Mouse (Mus musculus): ENCODE results near the gene Nol3. TPM values are rescaled to one million over a fixed set of nuclear protein-coding genes. Genes with fewer than 3 reads are reported as not detected.

The Nol3 gene
- polyA plus RNA-seq, 1 experiment, result 0.09 TPM

GRCm38 (mm10) chr8:105326968-105327367, 51.0 kb downstream of the Nol3 start:
- H3K4me1 ChIP-seq (ENCODE audit: control insufficient read depth, insufficient read depth, low read length), result peaks cover 6% of the 10 kb centered on the region
- H3K36me3 ChIP-seq (ENCODE audit: control insufficient read depth, insufficient read depth, low read length), result no peaks in the 10 kb centered on the region; the same call in 1 of the 2 replicates
- H3K27me3 ChIP-seq (ENCODE audit: control insufficient read depth, insufficient read depth, low read length), result no peaks in the 10 kb centered on the region

GRCm38 (mm10) chr8:105330325-105330724, 54.4 kb downstream of the Nol3 start:
- no peaks in the 10 kb centered on the region for H3K27me3 ChIP-seq (ENCODE audit: control insufficient read depth, insufficient read depth, low read length)
- TF ChIP-seq CTCF (IDR thresholded peaks at IDR 0.05; ENCODE audit: control insufficient read depth, insufficient read depth, insufficient replicate concordance, low read depth, low read length) (no peak), POLR2A (IDR thresholded peaks at IDR 0.05; ENCODE audit: control insufficient read depth, low read depth, low read length) (no peak)
- H3K36me3 ChIP-seq (ENCODE audit: control insufficient read depth, insufficient read depth, low read length), result no peaks in the 10 kb centered on the region; the same call in 1 of the 2 replicates
- no peak overlapping the region for H3K27ac ChIP-seq (ENCODE audit: control insufficient read depth, insufficient read depth, low read depth, low read length)
- H3K4me1 ChIP-seq (ENCODE audit: control insufficient read depth, insufficient read depth, low read length), result peaks cover 6% of the 10 kb centered on the region
- no peak overlapping the region for H3K4me3 ChIP-seq (ENCODE audit: control insufficient read depth, low read depth, low read length)

More at GRCm38 (mm10) chr8:105326968-105327367, 51.0 kb downstream of the Nol3 start:
- TF ChIP-seq POLR2A (IDR thresholded peaks at IDR 0.05; ENCODE audit: control insufficient read depth, low read depth, low read length), result no peak
- TF ChIP-seq CTCF (IDR thresholded peaks at IDR 0.05; ENCODE audit: control insufficient read depth, insufficient read depth, insufficient replicate concordance, low read depth, low read length), result no peak
- H3K4me3 ChIP-seq (ENCODE audit: control insufficient read depth, low read depth, low read length), result peak overlapping the region; percentile 89
- H3K27ac ChIP-seq (ENCODE audit: control insufficient read depth, insufficient read depth, low read depth, low read length), result peak overlapping the region; percentile 55; the same call in 1 of the 2 replicates

GRCm38 (mm10) chr8:105331469-105331868, 55.5 kb downstream of the Nol3 start:
- Histone ChIP-seq H3K4me3 (ENCODE audit: control insufficient read depth, low read depth, low read length) (no peak overlapping the region), H3K27me3 (ENCODE audit: control insufficient read depth, insufficient read depth, low read length) (no peaks in the 10 kb centered on the region), H3K36me3 (ENCODE audit: control insufficient read depth, insufficient read depth, low read length) (no peaks in the 10 kb centered on the region; the same call in 1 of the 2 replicates), H3K27ac (ENCODE audit: control insufficient read depth, insufficient read depth, low read depth, low read length) (no peak overlapping the region), H3K4me1 (ENCODE audit: control insufficient read depth, insufficient read depth, low read length) (peaks cover 7% of the 10 kb centered on the region)
- TF ChIP-seq POLR2A (IDR thresholded peaks at IDR 0.05; ENCODE audit: control insufficient read depth, low read depth, low read length) (no peak), CTCF (IDR thresholded peaks at IDR 0.05; ENCODE audit: control insufficient read depth, insufficient read depth, insufficient replicate concordance, low read depth, low read length) (no peak)

Other genes starting within 250 kb of the Nol3 start
- 0.58 and 0.93 TPM in 2 replicates for gene Ces3a, start 227.5 kb upstream of the Nol3 start, polyA plus RNA-seq (2012; rRNA removed)
- gene Ces3b, start 192.4 kb upstream of the Nol3 start, polyA plus RNA-seq (2012; rRNA removed), result 0.14 and 0.17 TPM in 2 replicates
- 0.19 TPM in 2 replicates for gene Ces4a, start 144.3 kb upstream of the Nol3 start, polyA plus RNA-seq (2012; rRNA removed)
- 7.0 and 7.7 TPM in 2 replicates for gene Cbfb, start 105.5 kb upstream of the Nol3 start, polyA plus RNA-seq (2012; rRNA removed)
- 6.4 and 7.8 TPM in 2 replicates for gene D230025D16Rik, start 51.0 kb upstream of the Nol3 start, polyA plus RNA-seq (2012; rRNA removed)
- gene B3gnt9, start 21.0 kb upstream of the Nol3 start, polyA plus RNA-seq (2012; rRNA removed), result 6.8 and 7.0 TPM in 2 replicates
- 2.4 TPM in 2 replicates for gene Tradd, start 11.5 kb upstream of the Nol3 start, polyA plus RNA-seq (2012; rRNA removed)
- gene Fbxl8, start 11.5 kb upstream of the Nol3 start, polyA plus RNA-seq (2012; rRNA removed), result 0.51 and 0.55 TPM in 2 replicates
- gene Hsf4, start 6.3 kb upstream of the Nol3 start, polyA plus RNA-seq (2012; rRNA removed), result 0.09 and 0.20 TPM in 2 replicates
- gene 4931428F04Rik, start 13.7 kb downstream of the Nol3 start, polyA plus RNA-seq (2012; rRNA removed), result 78.2 and 90.9 TPM in 2 replicates
- gene Exoc3l, start 20.0 kb downstream of the Nol3 start, polyA plus RNA-seq (2012; rRNA removed), result 28.2 and 28.5 TPM in 2 replicates
- gene E2f4, start 21.5 kb downstream of the Nol3 start, polyA plus RNA-seq (2012; rRNA removed), result 64.1 and 67.7 TPM in 2 replicates
- 3.5 and 5.0 TPM in 2 replicates for gene Elmo3, start 29.5 kb downstream of the Nol3 start, polyA plus RNA-seq (2012; rRNA removed)
- gene Lrrc29, start 50.1 kb downstream of the Nol3 start, polyA plus RNA-seq (2012; rRNA removed), result 117 and 127 TPM in 2 replicates
- gene Tmem208, start 50.2 kb downstream of the Nol3 start, polyA plus RNA-seq (2012; rRNA removed), result 31.4 and 32.4 TPM in 2 replicates
- 17.9 TPM in 2 replicates for gene Fhod1, start 71.8 kb downstream of the Nol3 start, polyA plus RNA-seq (2012; rRNA removed)
- gene Slc9a5, start 72.7 kb downstream of the Nol3 start, polyA plus RNA-seq (2012; rRNA removed), result 33.5 and 35.4 TPM in 2 replicates
- gene Plekhg4, start 97.1 kb downstream of the Nol3 start, polyA plus RNA-seq (2012; rRNA removed), result 23.0 and 24.2 TPM in 2 replicates
- gene Kctd19, start 137.4 kb downstream of the Nol3 start, polyA plus RNA-seq (2012; rRNA removed), result 174 and 187 TPM in 2 replicates
- 75.6 and 79.0 TPM in 2 replicates for gene Lrrc36, start 137.4 kb downstream of the Nol3 start, polyA plus RNA-seq (2012; rRNA removed)
- 21.5 and 23.4 TPM in 2 replicates for gene Tppp3, start 195.4 kb downstream of the Nol3 start, polyA plus RNA-seq (2012; rRNA removed)
- 45.4 and 50.1 TPM in 2 replicates for gene Zdhhc1, start 220.8 kb downstream of the Nol3 start, polyA plus RNA-seq (2012; rRNA removed)
- gene Hsd11b2, start 242.6 kb downstream of the Nol3 start, polyA plus RNA-seq (2012; rRNA removed), result 0.19 and 0.41 TPM in 2 replicates

Measured in testis, adult 2 months (tissue).